Mouse (Mus musculus) liver, adult 2 months (tissue): ENCODE data around the gene Gm28305. TPM values are rescaled to one million over a fixed set of nuclear protein-coding genes. Genes with fewer than 3 reads are reported as not detected.

Experiments
- DNase-seq: peaks from one replicate; pipeline ENCODE4 v3.0.0-alpha.2; 2011; ENCODE audit warnings: low read depth, low spot score; ENCODE audit errors: extremely low read depth
- H3K27ac ChIP-seq: fragments of 200-500 bp; replicated peaks from 2 replicates; pipeline ENCODE4 v1.5.1; 2012; ENCODE audit warnings: low read depth, mild to moderate bottlenecking, control low read depth, inconsistent platforms, low read length; ENCODE audit not compliant: insufficient read depth
- H3K27me3 ChIP-seq: fragments of 200-500 bp; 2 replicates; pipeline ENCODE4 v1.6.1; 2012; ENCODE audit warnings: mild to moderate bottlenecking, moderate library complexity, low read length, inconsistent platforms; ENCODE audit not compliant: control insufficient read depth, insufficient read depth
- H3K36me3 ChIP-seq: fragments of 200-500 bp; 2 replicates; pipeline ENCODE4 v1.6.1; 2012; ENCODE audit warnings: low read length, inconsistent platforms; ENCODE audit not compliant: control insufficient read depth, insufficient read depth
- H3K4me1 ChIP-seq: fragments of 200-500 bp; 2 replicates; pipeline ENCODE4 v1.6.1; 2011; ENCODE audit warnings: low read length; ENCODE audit not compliant: control insufficient read depth, insufficient read depth
- H3K4me3 ChIP-seq: fragments of 200-500 bp; 2 replicates; pipeline ENCODE4 v1.5.1; 2011; ENCODE audit warnings: low read depth, mild to moderate bottlenecking, control low read depth, low read length, moderate library complexity; ENCODE audit not compliant: insufficient read depth
- H3K79me2 ChIP-seq: fragments of 200-500 bp; 2 replicates; pipeline ENCODE4 v1.6.1; 2012; ENCODE audit warnings: inconsistent platforms, mild to moderate bottlenecking, low read length, moderate library complexity; ENCODE audit not compliant: control insufficient read depth, insufficient read depth
- H3K9ac ChIP-seq: fragments of 200-500 bp; 2 replicates; pipeline ENCODE4 v1.6.1; 2012; ENCODE audit warnings: low read depth, mild to moderate bottlenecking, control low read depth, inconsistent platforms, low read length
- CTCF ChIP-seq: fragments of 200-500 bp; IDR thresholded peaks from 2 replicates; pipeline ENCODE4 v1.5.1; 2011; ENCODE audit warnings: low read depth, low read length, control low read depth
- POLR2A ChIP-seq: fragments of 200-500 bp; IDR thresholded peaks from 2 replicates; pipeline ENCODE4 v1.6.1; 2011; ENCODE audit warnings: low read length, control low read depth; ENCODE audit not compliant: insufficient read depth; ENCODE audit errors: extremely low read depth
- WGBS: fragments of 180-500 bp; shearing (Covaris S2); methylation state at CpG from one replicate; pipeline ENCODE4 v1.1.7; 2018; 5-methylcytosine and 5-hydroxymethylcytosine counted together
- polyA plus RNA-seq: library from polyadenylated mRNA; depleted of rRNA; stranded (reverse); fragments of >200 nt; gene quantifications from 2 replicates; pipeline ENCODE4 v1.2.3, GENCODE M21; 2012
- total RNA-seq: library from RNA; depleted of rRNA; stranded (reverse); fragments of >200 nt; gene quantifications from 2 replicates; pipeline ENCODE4 v1.2.3, GENCODE M21; 2014

Gm28305 gene
- total and polyA plus RNA-seq, 2 experiments = not detected

GRCm38 (mm10) chr9:104014526-104014925 is 25.9 kb upstream of the Gm28305 start:
- Histone ChIP-seq H3K79me2 (no peaks in the 10 kb centered on the region), H3K27me3 (no peaks in the 10 kb centered on the region), H3K27ac (no peak overlapping the region), H3K4me3 (no peak overlapping the region), H3K4me1 (no peaks in the 10 kb centered on the region), H3K36me3 (peaks cover 43% of the 10 kb centered on the region), H3K9ac (no peak overlapping the region)
- no peak for DNase-seq
- TF ChIP-seq POLR2A = no peak
- TF ChIP-seq CTCF = no peak
- WGBS = 94% methylated on average over 1 of the region's 1 CpGs

- H3K27me3 ChIP-seq = no peaks in the 10 kb centered on the region
- H3K36me3 ChIP-seq = peaks cover 38% of the 10 kb centered on the region
- TF ChIP-seq CTCF (no peak), POLR2A (no peak)
- no peak for DNase-seq
- H3K9ac ChIP-seq = no peak overlapping the region
- no peak overlapping the region for H3K4me3 ChIP-seq
- H3K27ac ChIP-seq = no peak overlapping the region
- 96% methylated on average over 10 of the region's 10 CpGs for WGBS
- no peaks in the 10 kb centered on the region for H3K4me1 ChIP-seq
- no peaks in the 10 kb centered on the region for H3K79me2 ChIP-seq
Measured at GRCm38 (mm10) chr9:104021026-104021425, 19.4 kb upstream of the Gm28305 start.

- Histone ChIP-seq H3K4me1 (no peaks in the 10 kb centered on the region), H3K27me3 (no peaks in the 10 kb centered on the region), H3K36me3 (peaks cover 32% of the 10 kb centered on the region), H3K4me3 (no peak overlapping the region), H3K79me2 (no peaks in the 10 kb centered on the region), H3K9ac (no peak overlapping the region), H3K27ac (no peak overlapping the region)
- TF ChIP-seq CTCF (no peak), POLR2A (no peak)
- DNase-seq = no peak
- WGBS = 98% methylated on average over 8 of the region's 8 CpGs
Measured at GRCm38 (mm10) chr9:104027186-104027585, 13.3 kb upstream of the Gm28305 start.

GRCm38 (mm10) chr9:104029861-104030260 is 10.6 kb upstream of the Gm28305 start:
- Histone ChIP-seq H3K79me2 (no peaks in the 10 kb centered on the region), H3K36me3 (peaks cover 29% of the 10 kb centered on the region), H3K4me1 (no peaks in the 10 kb centered on the region), H3K9ac (no peak overlapping the region), H3K27ac (no peak overlapping the region), H3K4me3 (no peak overlapping the region), H3K27me3 (no peaks in the 10 kb centered on the region)
- 96% methylated on average over 11 of the region's 11 CpGs for WGBS
- no peak for DNase-seq
- TF ChIP-seq CTCF (no peak), POLR2A (no peak)

GRCm38 (mm10) chr9:104034231-104034630 is 6.2 kb upstream of the Gm28305 start:
- Histone ChIP-seq H3K27ac (no peak overlapping the region), H3K79me2 (no peaks in the 10 kb centered on the region), H3K36me3 (peaks cover 30% of the 10 kb centered on the region), H3K9ac (no peak overlapping the region), H3K4me3 (no peak overlapping the region), H3K4me1 (no peaks in the 10 kb centered on the region), H3K27me3 (no peaks in the 10 kb centered on the region)
- WGBS = 63% methylated on average over 8 of the region's 8 CpGs
- no peak for TF ChIP-seq POLR2A
- no peak for TF ChIP-seq CTCF
- DNase-seq = no peak

GRCm38 (mm10) chr9:104034718-104035117 is 5.7 kb upstream of the Gm28305 start:
- Histone ChIP-seq H3K36me3 (peaks cover 31% of the 10 kb centered on the region), H3K27me3 (no peaks in the 10 kb centered on the region), H3K4me1 (no peaks in the 10 kb centered on the region), H3K27ac (no peak overlapping the region), H3K4me3 (no peak overlapping the region), H3K9ac (no peak overlapping the region), H3K79me2 (no peaks in the 10 kb centered on the region)
- peak; percentile 43 for DNase-seq
- 23% methylated on average over 6 of the region's 6 CpGs for WGBS
- TF ChIP-seq POLR2A (no peak), CTCF (no peak)
